Mouse (Mus musculus) spleen, adult 12 weeks (tissue): ENCODE measurements around the gene Zfp184.

Experiments
- DNase-seq: peaks from one replicate; pipeline ENCODE4 v3.0.0; 2022; ENCODE audit warnings: low spot score

Zfp184 gene

GRCm38 (mm10) chr13:21992550-21992949 lies 47.7 kb downstream of the Zfp184 start:
- DNase-seq: no peak

GRCm38 (mm10) chr13:21993957-21994738 lies 49.3 kb downstream of the Zfp184 start:
- no peak for DNase-seq

GRCm38 (mm10) chr13:21994896-21995295 lies 50.0 kb downstream of the Zfp184 start:
- DNase-seq: no peak

- DNase-seq: no peak
These were observed 50.5 kb downstream of the Zfp184 start for GRCm38 (mm10) chr13:21995331-21995914.

- DNase-seq: no peak
These were observed 51.4 kb downstream of the Zfp184 start for GRCm38 (mm10) chr13:21996101-21996839.

- no peak for DNase-seq
These were observed 51.9 kb downstream of the Zfp184 start for GRCm38 (mm10) chr13:21996840-21997185.

- DNase-seq: no peak
These were observed 52.4 kb downstream of the Zfp184 start for GRCm38 (mm10) chr13:21997201-21997820.

- DNase-seq: no peak
These were observed 52.9 kb downstream of the Zfp184 start for GRCm38 (mm10) chr13:21997821-21998220.

- DNase-seq: no peak
These were observed 53.5 kb downstream of the Zfp184 start for GRCm38 (mm10) chr13:21998412-21998811.

GRCm38 (mm10) chr13:21999147-21999546 lies 54.3 kb downstream of the Zfp184 start:
- no peak for DNase-seq

- DNase-seq: no peak
These were observed 56.5 kb downstream of the Zfp184 start for GRCm38 (mm10) chr13:22001346-22001745.

GRCm38 (mm10) chr13:22001823-22002222 lies 56.9 kb downstream of the Zfp184 start:
- no peak for DNase-seq

- no peak for DNase-seq
These were observed 60.9 kb downstream of the Zfp184 start for GRCm38 (mm10) chr13:22005605-22006333.

GRCm38 (mm10) chr13:22006334-22007120 lies 61.6 kb downstream of the Zfp184 start:
- peak; percentile 50 for DNase-seq

GRCm38 (mm10) chr13:22007121-22007510 lies 62.2 kb downstream of the Zfp184 start:
- DNase-seq: no peak

GRCm38 (mm10) chr13:22007872-22008271 lies 63.0 kb downstream of the Zfp184 start:
- DNase-seq: no peak

- DNase-seq: no peak
These were observed 63.8 kb downstream of the Zfp184 start for GRCm38 (mm10) chr13:22008707-22009106.

GRCm38 (mm10) chr13:22009642-22010041 lies 64.7 kb downstream of the Zfp184 start, which contains the start of gene Prss16:
Gene Prss16 (minus strand): TSS chr13:22009742.
- DNase-seq: no peak
